Mouse (Mus musculus) megakaryocyte progenitor cell, adult 5-6 weeks (primary cell): ENCODE measurements around the gene Atf1. TPM values are rescaled to one million over a fixed set of nuclear protein-coding genes. Genes with fewer than 3 reads are reported as not detected.
A peak's percentile ranks its signal among the peaks of the same experiment; 100 is the strongest.

ENCODE experiments used
- ATAC-seq: replicated peaks from 2 replicates; pipeline ENCODE4 v1.8.0; 2016; ENCODE audit warnings: mild to moderate bottlenecking, moderate TSS enrichment, inconsistent platforms; ENCODE audit not compliant: poor library complexity
- total RNA-seq, 2 experiments: library from RNA; stranded (forward) in 1 of 2; stranded (reverse) in 1 of 2; fragments of 157-497, 149-512 nt in 1 of 2; fragments of 200-1000 nt in 1 of 2; gene quantifications; 2 replicates each; pipeline versions ENCODE4 v1.2.3 to v1.2.4; 2015 to 2017

Atf1 gene
- total RNA-seq, 2 experiments from 2014 or later: 65.7 to 92.3 TPM

- no peak for ATAC-seq
Measured at GRCm38 (mm10) chr15:100213339-100213738, 14.3 kb upstream of the Atf1 start.

GRCm38 (mm10) chr15:100215092-100215491, 12.5 kb upstream of the Atf1 start:
- peak; percentile 76 for ATAC-seq

- peak; percentile 69 for ATAC-seq
Measured at GRCm38 (mm10) chr15:100216173-100216572, 11.4 kb upstream of the Atf1 start.

- ATAC-seq: no peak
Measured at GRCm38 (mm10) chr15:100218018-100218417, 9.6 kb upstream of the Atf1 start.

- no peak for ATAC-seq
Measured at GRCm38 (mm10) chr15:100219396-100219795, 8.2 kb upstream of the Atf1 start.

- no peak for ATAC-seq
Measured at GRCm38 (mm10) chr15:100220916-100221315, 6.7 kb upstream of the Atf1 start.

GRCm38 (mm10) chr15:100225381-100225780, 2.2 kb upstream of the Atf1 start:
- no peak for ATAC-seq

- no peak for ATAC-seq
Measured at GRCm38 (mm10) chr15:100225891-100226290, 1.7 kb upstream of the Atf1 start.

GRCm38 (mm10) chr15:100227031-100227662, 472 bp upstream of the Atf1 start:
- peak; percentile 61 for ATAC-seq

- ATAC-seq: no peak
Measured at GRCm38 (mm10) chr15:100228535-100229336, 1.1 kb downstream of the Atf1 start.

GRCm38 (mm10) chr15:100230655-100231054, 3.0 kb downstream of the Atf1 start:
- no peak for ATAC-seq

- no peak for ATAC-seq
Measured at GRCm38 (mm10) chr15:100231616-100232525, 4.3 kb downstream of the Atf1 start.

- ATAC-seq: peak; percentile 49
Measured at GRCm38 (mm10) chr15:100235208-100235965, 7.8 kb downstream of the Atf1 start.

GRCm38 (mm10) chr15:100236952-100237351, 9.3 kb downstream of the Atf1 start:
- peak; percentile 34; the same call in 1 of the 2 replicates for ATAC-seq

GRCm38 (mm10) chr15:100241780-100242179, 14.2 kb downstream of the Atf1 start:
- ATAC-seq: peak; percentile 51

GRCm38 (mm10) chr15:100245951-100246350, 18.3 kb downstream of the Atf1 start:
- no peak for ATAC-seq

- no peak for ATAC-seq
Measured at GRCm38 (mm10) chr15:100247296-100247695, 19.7 kb downstream of the Atf1 start.

GRCm38 (mm10) chr15:100248665-100249433, 21.2 kb downstream of the Atf1 start:
- ATAC-seq: no peak

GRCm38 (mm10) chr15:100251153-100251780, 23.6 kb downstream of the Atf1 start:
- no peak for ATAC-seq
